Mouse (Mus musculus): Measurements from ENCODE around the gene Daam1.
A peak's percentile ranks its signal among the peaks of the same experiment; 100 is the strongest.

Gene Daam1

GRCm38 (mm10) chr12:71938513-71938912, 107.6 kb downstream of the Daam1 start:
- no peak for DNase-seq

DNA sequence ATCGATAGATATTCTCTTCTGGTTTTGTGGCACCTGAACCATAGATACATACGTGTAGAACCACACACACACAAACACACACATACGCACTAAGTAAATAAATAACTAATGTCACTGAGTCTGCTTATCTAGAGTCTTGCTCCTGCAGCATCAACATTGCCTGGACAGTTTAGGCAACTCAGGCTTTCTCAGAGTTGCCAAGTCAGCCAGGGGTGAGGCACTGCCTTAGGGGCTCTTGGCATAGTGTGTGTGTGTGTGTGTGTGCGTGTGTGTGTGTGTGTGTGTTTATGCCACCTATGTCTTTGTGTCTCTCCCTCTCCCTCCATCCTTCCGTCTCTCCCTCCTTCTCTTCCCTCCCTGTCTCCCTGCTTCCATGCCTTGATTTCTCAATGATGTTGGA, 110.4 kb downstream of the Daam1 start:
- no peak for DNase-seq

- no peak for DNase-seq
These were observed 112.2 kb downstream of the Daam1 start for GRCm38 (mm10) chr12:71943112-71943511.

DNA sequence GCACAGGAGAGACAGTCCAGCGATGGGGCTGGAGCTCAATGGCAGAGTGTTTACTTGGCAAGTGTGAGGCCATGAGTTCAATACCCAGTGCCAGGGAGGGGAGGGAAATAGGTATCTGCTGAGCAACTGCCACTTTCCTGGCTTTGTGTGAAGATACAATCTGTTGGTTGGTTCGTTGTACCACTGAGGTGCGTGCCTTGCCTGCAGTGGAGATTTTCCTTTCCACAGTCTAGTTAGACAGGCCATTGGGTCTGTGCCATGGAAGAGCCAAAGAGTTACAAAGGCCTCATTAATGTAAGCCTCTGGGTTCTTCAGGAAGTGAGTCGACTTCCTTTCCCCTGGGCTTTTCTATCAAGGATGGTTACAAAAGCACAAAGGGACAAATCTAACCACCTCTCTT, 112.8 kb downstream of the Daam1 start:
- DNase-seq: peak in 1 of 2 experiments; percentile 30

GRCm38 (mm10) chr12:71945844-71946243, 115.0 kb downstream of the Daam1 start:
- DNase-seq: no peak

DNA sequence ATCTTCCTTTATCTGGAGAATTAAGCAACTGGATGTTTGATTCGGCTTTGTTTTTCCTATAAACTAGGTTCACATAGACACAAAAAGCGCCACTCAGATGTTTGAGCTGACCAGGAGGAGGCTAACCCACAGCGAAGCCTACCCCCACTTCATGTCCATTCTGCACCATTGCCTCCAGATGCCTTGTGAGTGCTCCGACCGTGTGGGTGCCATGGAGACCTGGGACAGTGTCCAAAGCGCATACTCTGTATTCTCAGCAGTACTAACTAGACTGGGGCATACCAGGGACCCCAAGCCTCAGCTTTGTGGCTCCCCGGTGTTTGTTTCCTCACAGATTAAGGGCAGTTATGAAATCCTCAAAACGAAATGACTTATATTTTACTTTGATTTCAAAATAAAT, 115.6 kb downstream of the Daam1 start:
- no peak for DNase-seq

GRCm38 (mm10) chr12:71948972-71949371, 118.1 kb downstream of the Daam1 start:
- no peak for DNase-seq

GRCm38 (mm10) chr12:71949606-71950005, 118.7 kb downstream of the Daam1 start:
- DNase-seq: no peak

- no peak for DNase-seq
These were observed 119.4 kb downstream of the Daam1 start for GRCm38 (mm10) chr12:71950095-71950877.

- DNase-seq: no peak
These were observed 123.5 kb downstream of the Daam1 start for GRCm38 (mm10) chr12:71954180-71954935.

DNA sequence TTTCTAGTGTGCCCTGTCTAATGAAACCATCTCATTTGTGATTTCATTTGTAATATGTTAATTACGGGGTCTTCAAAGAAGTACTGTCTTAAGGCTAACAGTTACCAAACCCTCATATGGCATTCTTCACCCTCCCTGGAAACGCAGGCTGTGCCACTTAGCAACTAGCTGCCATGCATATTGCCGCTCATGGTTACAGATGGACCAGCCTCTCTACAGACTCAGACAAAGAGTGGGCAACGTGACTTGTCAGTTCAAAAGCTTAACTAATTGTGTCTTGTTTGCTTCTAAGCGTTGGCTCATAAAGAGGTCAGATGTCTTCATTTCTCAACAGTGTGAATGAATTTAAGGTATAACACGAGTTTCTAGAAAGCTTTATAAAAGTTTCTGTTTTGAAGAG, 126.1 kb downstream of the Daam1 start:
- no peak for DNase-seq

GRCm38 (mm10) chr12:71957496-71957895, 126.6 kb downstream of the Daam1 start:
- no peak for DNase-seq

GRCm38 (mm10) chr12:71959351-71959991, 128.6 kb downstream of the Daam1 start:
- no peak for DNase-seq

GRCm38 (mm10) chr12:71961671-71962070, 130.8 kb downstream of the Daam1 start:
- no peak for DNase-seq

DNA sequence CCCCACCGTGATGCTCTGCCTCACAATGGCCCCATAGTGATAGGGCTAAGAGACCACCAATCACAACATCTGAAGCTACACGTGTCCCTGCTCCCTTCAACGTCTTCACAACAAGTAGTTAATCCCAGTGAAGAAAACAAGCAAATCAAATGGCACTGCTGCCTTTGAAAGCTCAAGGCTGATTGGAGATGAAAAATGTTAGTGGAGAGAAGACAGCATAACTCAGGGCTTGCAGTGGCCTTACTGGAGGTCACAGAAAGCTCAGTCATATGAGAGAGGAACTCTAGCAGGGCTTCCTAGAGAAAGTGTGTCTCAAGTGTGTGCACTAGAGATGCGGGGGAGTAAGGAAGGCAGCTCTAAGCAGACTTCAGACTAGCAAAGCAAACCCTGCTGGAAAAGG, 131.7 kb downstream of the Daam1 start:
- DNase-seq: no peak

DNA sequence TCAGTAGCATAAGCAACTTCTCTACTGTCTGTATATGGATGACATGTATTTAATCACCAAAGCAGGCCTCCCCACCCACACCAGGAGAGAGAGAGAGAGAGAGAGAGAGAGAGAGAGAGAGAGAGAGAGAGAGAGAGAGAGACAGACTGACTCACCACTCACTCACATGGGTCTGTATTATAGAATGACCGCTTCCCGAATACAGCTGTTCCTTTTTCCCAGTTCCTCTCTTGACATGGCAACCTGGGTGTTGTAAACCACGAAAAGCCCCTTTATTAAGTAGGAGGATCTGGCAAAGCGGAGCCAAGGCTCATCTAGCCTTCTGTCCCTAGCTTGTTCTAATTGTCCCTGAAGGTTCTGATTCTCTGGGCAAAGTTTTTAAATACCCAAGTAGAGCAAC, 137.7 kb downstream of the Daam1 start:
- no peak for DNase-seq

GRCm38 (mm10) chr12:71969022-71969421, 138.1 kb downstream of the Daam1 start:
- DNase-seq: no peak

GRCm38 (mm10) chr12:71969439-71969838, 138.6 kb downstream of the Daam1 start:
- no peak for DNase-seq

GRCm38 (mm10) chr12:71969941-71970629, 139.2 kb downstream of the Daam1 start:
- DNase-seq: no peak

DNA sequence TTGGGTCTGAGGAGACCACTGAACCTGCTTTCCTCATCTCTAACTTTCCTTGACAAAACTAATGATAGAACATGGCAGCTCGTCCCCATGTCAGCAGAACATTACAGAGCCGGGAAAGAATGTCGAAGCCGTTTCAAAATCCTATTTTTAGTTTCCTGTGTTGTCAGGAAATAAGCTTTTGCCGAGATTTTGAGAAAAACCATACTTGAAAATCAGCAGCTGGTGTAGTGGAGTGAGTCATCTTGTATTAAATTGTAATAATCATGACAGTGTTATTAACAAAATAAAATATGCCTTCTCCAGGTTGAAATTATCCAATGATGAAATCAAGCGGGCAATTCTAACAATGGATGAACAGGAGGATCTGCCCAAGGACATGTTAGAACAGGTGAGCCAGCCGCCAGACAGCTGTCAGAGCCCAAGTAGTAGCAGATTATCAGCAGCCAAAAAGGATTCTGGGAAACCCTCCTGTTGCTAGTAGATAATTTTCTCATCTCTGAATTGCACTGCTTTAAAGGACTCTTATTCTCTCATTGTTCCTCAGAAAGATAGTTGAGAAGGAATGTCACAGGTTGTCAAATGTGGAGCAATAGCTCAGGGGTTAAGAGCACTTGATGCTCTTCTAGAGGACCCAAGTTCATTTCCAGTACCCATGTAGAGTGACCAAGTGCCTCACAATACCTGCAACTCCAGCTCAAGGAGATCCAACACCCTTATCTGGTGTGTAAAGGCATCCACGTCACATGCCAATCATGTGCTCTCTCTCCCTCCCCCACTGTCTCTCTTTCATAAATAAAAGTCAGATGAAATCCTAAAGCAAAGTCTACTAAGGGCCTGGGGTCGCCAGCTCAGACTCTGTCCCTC, 140.1 kb downstream of the Daam1 start:
- DNase-seq: no peak

- no peak for DNase-seq
These were observed 141.2 kb downstream of the Daam1 start for GRCm38 (mm10) chr12:71972126-71972525.

GRCm38 (mm10) chr12:71972619-71973266, 141.9 kb downstream of the Daam1 start:
- DNase-seq: peak; percentile 31 to 71

Data from kidney, postnatal 25 days (tissue).